Mouse (Mus musculus): Measurements from ENCODE around the gene Lats1.
"Not testable (repeated sequence)": the region's sequence is repeated elsewhere in the genome, so short reads cannot be mapped to it uniquely, and the experiment has no call there.

Lats1 gene

GRCm38 (mm10) chr10:7727011-7727410, 46.0 kb downstream of the Lats1 start:
- no peak for DNase-seq

GRCm38 (mm10) chr10:7731582-7731981, 50.6 kb downstream of the Lats1 start:
- no peak for DNase-seq

GRCm38 (mm10) chr10:7737122-7737521, 56.1 kb downstream of the Lats1 start:
- no peak for DNase-seq

GRCm38 (mm10) chr10:7737914-7738313, 56.9 kb downstream of the Lats1 start:
- no peak for DNase-seq

- not testable (repeated sequence) for DNase-seq
These were observed 64.5 kb downstream of the Lats1 start for GRCm38 (mm10) chr10:7745528-7745927.

- no peak for DNase-seq
These were observed 67.7 kb downstream of the Lats1 start for GRCm38 (mm10) chr10:7748752-7749151.

GRCm38 (mm10) chr10:7757544-7757943, 76.5 kb downstream of the Lats1 start:
- no peak for DNase-seq
